Mouse (Mus musculus) hindbrain, embryonic 11.5 days (tissue): ENCODE measurements around the gene Rictor. TPM values are rescaled to one million over a fixed set of nuclear protein-coding genes. Genes with fewer than 3 reads are reported as not detected.

Experiments
- ATAC-seq: fragments of 200-750 bp; cut with Nextera tagmentation; 2 replicates; pipeline ENCODE4 v1.8.0; 2017; ENCODE audit warnings: mild to moderate bottlenecking, moderate TSS enrichment, moderate library complexity; ENCODE audit not compliant: low FRiP score
- DNase-seq: peaks from one replicate; pipeline ENCODE4 v3.0.0-alpha.2; 2015; ENCODE audit warnings: low spot score
- H3K27ac ChIP-seq: fragments of 300-500 bp; sonication (generic); 2 replicates; pipeline ENCODE4 v1.5.1; 2014; ENCODE audit warnings: mild to moderate bottlenecking, low read depth, low read length
- H3K27me3 ChIP-seq: fragments of 300-500 bp; sonication (generic); 2 replicates; pipeline ENCODE4 v1.6.1; 2014; ENCODE audit warnings: mild to moderate bottlenecking, low read length, moderate library complexity, mixed read lengths; ENCODE audit not compliant: control insufficient read depth, insufficient read depth
- H3K36me3 ChIP-seq: fragments of 300-500 bp; sonication (generic); 2 replicates; pipeline ENCODE4 v1.6.1; 2014; ENCODE audit warnings: mild to moderate bottlenecking, low read length, moderate library complexity, mixed read lengths; ENCODE audit not compliant: control insufficient read depth, insufficient read depth
- H3K4me1 ChIP-seq: fragments of 300-500 bp; sonication (generic); replicated peaks from 2 replicates; pipeline ENCODE4 v1.6.1; 2014; ENCODE audit warnings: low read length, mixed read lengths; ENCODE audit not compliant: control insufficient read depth, insufficient read depth
- H3K4me2 ChIP-seq: fragments of 300-500 bp; sonication (generic); replicated peaks from 2 replicates; pipeline ENCODE4 v1.6.1; 2014; ENCODE audit warnings: mild to moderate bottlenecking, low read depth, low read length
- H3K4me3 ChIP-seq: fragments of 300-500 bp; sonication (generic); 2 replicates; pipeline ENCODE4 v1.5.1; 2014; ENCODE audit warnings: low read depth, low read length
- H3K9ac ChIP-seq: fragments of 300-500 bp; sonication (generic); 2 replicates; pipeline ENCODE4 v1.6.1; 2014; ENCODE audit warnings: low read depth, low read length
- H3K9me3 ChIP-seq: fragments of 300-500 bp; sonication (generic); 2 replicates; pipeline ENCODE4 v1.6.1; 2016; ENCODE audit warnings: low read length; ENCODE audit not compliant: control insufficient read depth
- WGBS: fragments of 180-500 bp; shearing (Covaris S2); extraction: QIAGEN DNeasy Blood & Tissue Kit; methylation state at CpG from one replicate; pipeline ENCODE4 v1.1.7; 2014; 5-methylcytosine and 5-hydroxymethylcytosine counted together
- polyA plus RNA-seq: library from polyadenylated mRNA; unstranded; fragments of >200 nt; fragmentation: Nextera tagmentation; extraction: Ambion mirVana; gene quantifications from 2 replicates; pipeline ENCODE4 v1.2.1, GENCODE M21; 2014

Gene Rictor
- polyA plus RNA-seq, 1 experiment from 2014 or later, result 57.6 TPM

DNA sequence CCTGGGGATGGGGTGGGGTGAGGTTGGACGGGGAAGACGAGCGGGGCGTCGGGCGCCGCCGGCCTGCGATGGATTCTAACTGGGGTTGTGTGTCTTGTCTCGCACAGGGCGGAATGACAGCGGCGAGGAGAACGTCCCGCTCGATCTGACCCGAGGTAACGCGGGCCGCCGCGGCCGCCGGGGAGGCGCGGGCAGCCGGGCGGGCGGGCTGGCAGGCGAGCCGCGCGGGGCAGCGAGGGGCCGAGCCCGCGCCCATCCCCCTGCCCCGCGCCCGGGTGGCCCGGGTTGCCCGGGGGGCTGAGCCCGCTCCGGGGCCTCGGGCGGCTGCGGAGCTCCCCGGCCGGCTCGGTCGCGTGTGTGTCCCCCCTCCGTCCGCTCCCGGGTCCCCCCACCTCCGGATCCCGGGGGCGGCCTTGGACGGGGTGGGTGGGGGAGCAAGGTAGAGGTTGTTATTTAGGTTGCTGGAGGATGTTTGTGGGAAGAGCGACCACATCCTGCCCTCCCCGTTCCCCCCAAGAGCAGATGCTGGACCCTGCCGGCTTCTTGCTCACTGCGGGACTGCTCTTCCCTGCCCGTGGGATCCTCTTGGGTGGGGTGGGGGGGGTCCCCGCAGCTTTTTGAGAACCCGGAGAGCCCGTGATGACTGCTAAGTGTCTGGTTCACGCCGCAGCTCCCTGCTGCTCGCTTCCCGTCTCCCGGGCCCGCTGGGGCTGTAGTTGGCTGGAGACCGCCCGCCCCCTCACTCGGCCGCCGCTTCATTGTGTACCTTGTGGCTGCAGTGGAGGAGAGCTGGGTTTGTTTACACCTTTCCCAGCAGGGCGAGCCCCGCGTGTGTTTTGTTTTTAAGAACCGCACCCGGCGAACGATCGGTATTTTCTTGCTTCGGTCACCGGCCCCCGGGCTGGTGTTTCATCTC is 605 bp downstream of the Rictor start:
- Histone ChIP-seq H3K9me3 (no peaks in the 10 kb centered on the region), H3K36me3 (no peaks in the 10 kb centered on the region), H3K4me2 (peak overlapping the region; percentile 77), H3K4me1 (0 out of 2 replicates have a peak, but pooled peaks cover 3% of the 10 kb centered on the region), H3K27ac (peak overlapping the region; percentile 93), H3K27me3 (no peaks in the 10 kb centered on the region), H3K9ac (peak overlapping the region; percentile 91), H3K4me3 (peak overlapping the region; percentile 92)
- ATAC-seq (peak; percentile 81), DNase-seq (peak; percentile 58)
- 0% methylated on average over 35 of the region's 89 CpGs for WGBS

DNA sequence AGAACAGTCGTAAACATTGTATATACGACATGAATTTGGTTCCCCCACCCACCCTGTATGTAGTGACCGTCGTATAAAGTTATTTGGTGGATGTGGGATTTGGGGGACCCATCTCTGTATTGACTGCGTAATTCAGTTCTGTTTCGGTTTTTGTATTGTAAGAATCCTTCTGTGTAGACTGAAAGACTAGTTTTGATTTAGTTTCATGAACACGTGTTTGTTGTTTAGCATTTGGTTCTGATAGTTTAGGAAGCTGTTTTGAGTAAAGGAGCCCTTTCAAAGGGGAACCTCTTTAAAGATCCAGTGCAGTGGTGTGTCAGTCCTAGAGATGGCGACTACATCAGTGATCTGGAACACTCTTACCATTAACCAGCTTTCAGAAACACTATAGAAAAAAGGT is 1.4 kb downstream of the Rictor start:
- Histone ChIP-seq H3K4me1 (0 out of 2 replicates have a peak, but pooled peaks cover 3% of the 10 kb centered on the region), H3K4me3 (peak overlapping the region; percentile 92), H3K9me3 (no peaks in the 10 kb centered on the region), H3K27ac (no peak overlapping the region), H3K27me3 (no peaks in the 10 kb centered on the region), H3K9ac (peak overlapping the region; percentile 91), H3K4me2 (peak overlapping the region; percentile 77), H3K36me3 (no peaks in the 10 kb centered on the region)
- WGBS, result 22% methylated on average over 8 of the region's 8 CpGs
- ATAC-seq (no peak), DNase-seq (no peak)

GRCm38 (mm10) chr15:6710341-6710740 is 2.2 kb downstream of the Rictor start:
- no peaks in the 10 kb centered on the region for H3K27me3 ChIP-seq
- H3K9me3 ChIP-seq, result no peaks in the 10 kb centered on the region
- H3K36me3 ChIP-seq, result no peaks in the 10 kb centered on the region
- no peak overlapping the region for H3K4me3 ChIP-seq
- WGBS, result 83% methylated on average over 7 of the region's 7 CpGs
- ATAC-seq, result no peak
- no peak overlapping the region for H3K9ac ChIP-seq
- H3K27ac ChIP-seq, result no peak overlapping the region
- H3K4me2 ChIP-seq, result no peak overlapping the region
- H3K4me1 ChIP-seq, result 0 out of 2 replicates have a peak, but pooled peaks cover 3% of the 10 kb centered on the region
- DNase-seq, result no peak

GRCm38 (mm10) chr15:6711226-6711625 is 3.0 kb downstream of the Rictor start:
- DNase-seq (no peak), ATAC-seq (no peak)
- WGBS, result 89% methylated on average over 7 of the region's 7 CpGs
- Histone ChIP-seq H3K9me3 (no peaks in the 10 kb centered on the region), H3K4me3 (no peak overlapping the region), H3K4me1 (0 out of 2 replicates have a peak, but pooled peaks cover 3% of the 10 kb centered on the region), H3K27ac (no peak overlapping the region), H3K9ac (no peak overlapping the region), H3K27me3 (no peaks in the 10 kb centered on the region), H3K4me2 (no peak overlapping the region), H3K36me3 (no peaks in the 10 kb centered on the region)

DNA sequence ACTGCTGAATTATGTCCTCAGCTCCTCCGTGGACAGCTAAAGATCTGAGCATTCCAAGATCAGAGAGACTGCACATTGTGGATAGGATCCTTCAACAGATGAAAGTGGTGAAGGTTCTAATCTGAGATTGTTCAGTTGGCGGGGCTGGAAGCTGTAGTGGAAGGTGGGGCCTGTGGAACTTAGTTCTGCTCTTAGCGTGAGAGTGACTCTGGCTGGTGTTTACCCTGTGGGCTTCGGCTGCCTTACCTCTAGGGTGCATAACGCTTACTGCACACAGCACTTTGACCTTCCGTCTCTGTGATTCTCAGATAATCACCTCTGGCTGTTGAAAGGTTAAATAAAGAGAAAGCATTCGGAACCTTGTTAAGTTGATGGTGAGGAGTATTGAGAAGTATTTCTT is 6.6 kb downstream of the Rictor start:
- no peak for DNase-seq

DNA sequence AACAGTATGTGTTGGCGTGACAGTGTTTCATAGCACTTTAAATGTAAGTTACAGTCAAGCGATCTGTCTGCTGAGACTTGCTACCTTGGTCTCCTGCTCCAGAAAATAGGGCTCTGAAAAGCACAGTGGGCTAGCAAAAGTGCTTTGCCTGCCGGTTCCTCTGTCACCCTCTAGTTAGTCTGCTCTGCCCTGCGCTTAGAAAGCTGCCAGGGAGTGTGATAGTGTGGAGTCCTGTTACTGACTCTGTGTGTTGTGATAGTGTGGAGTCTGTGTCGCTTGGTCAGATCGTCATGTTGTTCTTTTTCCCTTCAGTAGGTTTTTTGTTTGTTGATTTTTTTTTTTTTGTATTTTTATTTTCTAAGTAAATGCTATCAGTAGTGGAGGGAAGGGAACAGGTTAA is 7.1 kb downstream of the Rictor start:
- H3K4me2 ChIP-seq, result no peak overlapping the region
- no peaks in the 10 kb centered on the region for H3K4me1 ChIP-seq
- 77% methylated on average over 6 of the region's 6 CpGs for WGBS
- H3K27ac ChIP-seq, result no peak overlapping the region
- no peak for ATAC-seq
- no peak overlapping the region for H3K9ac ChIP-seq
- DNase-seq, result no peak
- H3K4me3 ChIP-seq, result no peak overlapping the region
- H3K27me3 ChIP-seq, result no peaks in the 10 kb centered on the region
- H3K36me3 ChIP-seq, result no peaks in the 10 kb centered on the region
- H3K9me3 ChIP-seq, result no peaks in the 10 kb centered on the region

More for the DNA sequence above, 6.6 kb downstream of the Rictor start:
- 59% methylated on average over 7 of the region's 7 CpGs for WGBS
- Histone ChIP-seq H3K36me3 (no peaks in the 10 kb centered on the region), H3K9me3 (no peaks in the 10 kb centered on the region), H3K27me3 (no peaks in the 10 kb centered on the region), H3K4me2 (no peak overlapping the region), H3K27ac (no peak overlapping the region), H3K4me3 (no peak overlapping the region), H3K9ac (no peak overlapping the region), H3K4me1 (no peaks in the 10 kb centered on the region)
- ATAC-seq, result no peak

GRCm38 (mm10) chr15:6721385-6721784 is 13.2 kb downstream of the Rictor start:
- H3K4me2 ChIP-seq, result no peak overlapping the region
- no peak overlapping the region for H3K9ac ChIP-seq
- 88% methylated on average over 2 of the region's 2 CpGs for WGBS
- no peaks in the 10 kb centered on the region for H3K9me3 ChIP-seq
- no peak overlapping the region for H3K27ac ChIP-seq
- no peaks in the 10 kb centered on the region for H3K4me1 ChIP-seq
- DNase-seq (no peak), ATAC-seq (no peak)
- H3K4me3 ChIP-seq, result no peak overlapping the region
- H3K36me3 ChIP-seq, result no peaks in the 10 kb centered on the region
- no peaks in the 10 kb centered on the region for H3K27me3 ChIP-seq

DNA sequence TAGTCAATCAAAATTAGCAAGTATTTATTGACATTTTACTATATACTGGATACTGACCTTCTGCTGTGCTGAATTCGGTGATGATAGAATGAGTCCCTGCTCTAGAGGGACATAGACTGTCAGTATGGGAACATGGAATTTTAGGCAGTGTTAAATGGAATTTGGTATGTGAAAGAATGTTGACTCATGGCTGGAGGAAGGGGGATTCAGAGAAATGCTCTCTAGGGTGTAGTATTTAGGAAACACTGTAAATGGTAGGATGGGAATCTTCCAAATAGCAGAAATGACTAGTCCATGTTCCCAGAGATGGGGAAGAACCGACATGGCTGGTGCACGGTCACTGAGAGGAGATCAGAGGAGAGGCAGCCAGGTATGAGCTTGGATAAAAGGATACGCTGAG is 13.6 kb downstream of the Rictor start:
- H3K9me3 ChIP-seq, result no peaks in the 10 kb centered on the region

More for the DNA sequence above, 13.6 kb downstream of the Rictor start:
- H3K36me3 ChIP-seq, result no peaks in the 10 kb centered on the region
- no peak overlapping the region for H3K4me3 ChIP-seq
- H3K4me2 ChIP-seq, result no peak overlapping the region
- DNase-seq (no peak), ATAC-seq (no peak)
- no peak overlapping the region for H3K9ac ChIP-seq
- no peaks in the 10 kb centered on the region for H3K4me1 ChIP-seq
- H3K27me3 ChIP-seq, result no peaks in the 10 kb centered on the region
- H3K27ac ChIP-seq, result no peak overlapping the region
- WGBS, result 90% methylated on average over 4 of the region's 4 CpGs
